Mouse (Mus musculus) gastrocnemius, postnatal 10 days (tissue): ENCODE measurements at regions not wholly inside any gene's neighbourhood (a gene's known extent, or its start where the extent isn't known, plus 50 kb on each side); places are given as distances from the start of the nearest gene placed in this dataset.

Source experiments
- DNase-seq: peaks from one replicate; pipeline ENCODE4 v3.0.0; 2021; ENCODE audit warnings: mixed read lengths

- DNase-seq = no peak
These were observed 606.3 kb upstream of the Dmac1 start for GRCm38 (mm10) chr4:75884371-75884770.

DNA sequence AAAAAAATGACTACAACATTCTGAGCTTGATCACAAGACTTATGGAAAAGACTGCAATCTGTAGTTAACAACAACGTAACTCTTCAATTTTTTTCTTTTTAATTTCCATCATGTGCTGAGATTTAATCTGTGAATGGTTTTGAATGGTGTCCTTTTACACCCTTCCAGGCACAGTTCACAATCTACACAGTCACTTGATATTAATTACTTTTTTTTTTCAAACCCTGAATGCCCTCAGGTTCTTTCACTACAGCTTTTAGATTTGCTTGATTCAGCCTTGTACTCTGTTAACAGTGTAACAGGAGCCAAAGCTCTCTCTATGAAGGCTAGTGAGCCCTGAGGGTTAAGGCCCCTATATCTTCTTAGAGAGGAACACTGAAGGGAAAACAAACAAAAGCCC, 591.7 kb upstream of the Dmac1 start:
- no peak for DNase-seq

GRCm38 (mm10) chr4:75861076-75861475, 583.0 kb upstream of the Dmac1 start:
- DNase-seq = no peak

DNA sequence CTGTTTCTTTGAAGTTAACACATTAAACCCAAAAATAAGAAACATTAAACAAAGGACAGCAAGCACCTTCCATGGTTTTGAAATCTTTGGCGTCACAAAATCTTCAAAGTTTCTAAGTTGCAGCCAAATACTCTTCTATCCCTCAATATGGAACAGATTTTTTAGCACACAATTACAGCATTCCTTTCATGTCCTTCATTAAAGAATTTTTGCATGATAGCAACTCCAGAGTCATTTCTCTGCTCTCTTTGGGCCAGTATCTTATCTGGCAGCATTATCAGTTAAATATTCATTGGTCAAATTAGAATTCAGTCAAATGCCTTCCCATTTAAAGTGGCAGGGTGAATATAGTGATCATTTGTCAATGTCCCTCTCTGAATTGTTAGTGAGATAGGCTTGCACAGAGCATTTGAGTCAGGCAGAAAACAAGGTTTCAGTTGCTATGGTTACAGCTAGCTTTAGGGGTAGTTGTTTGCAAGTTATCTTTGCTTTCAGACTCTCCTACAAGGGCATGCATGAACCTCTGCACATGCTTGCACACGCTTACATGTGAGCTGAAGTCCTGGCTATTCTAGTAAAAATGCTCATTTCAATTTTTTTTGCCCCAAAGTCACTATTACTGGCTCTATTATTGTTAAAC, 579.8 kb upstream of the Dmac1 start:
- no peak for DNase-seq

DNA sequence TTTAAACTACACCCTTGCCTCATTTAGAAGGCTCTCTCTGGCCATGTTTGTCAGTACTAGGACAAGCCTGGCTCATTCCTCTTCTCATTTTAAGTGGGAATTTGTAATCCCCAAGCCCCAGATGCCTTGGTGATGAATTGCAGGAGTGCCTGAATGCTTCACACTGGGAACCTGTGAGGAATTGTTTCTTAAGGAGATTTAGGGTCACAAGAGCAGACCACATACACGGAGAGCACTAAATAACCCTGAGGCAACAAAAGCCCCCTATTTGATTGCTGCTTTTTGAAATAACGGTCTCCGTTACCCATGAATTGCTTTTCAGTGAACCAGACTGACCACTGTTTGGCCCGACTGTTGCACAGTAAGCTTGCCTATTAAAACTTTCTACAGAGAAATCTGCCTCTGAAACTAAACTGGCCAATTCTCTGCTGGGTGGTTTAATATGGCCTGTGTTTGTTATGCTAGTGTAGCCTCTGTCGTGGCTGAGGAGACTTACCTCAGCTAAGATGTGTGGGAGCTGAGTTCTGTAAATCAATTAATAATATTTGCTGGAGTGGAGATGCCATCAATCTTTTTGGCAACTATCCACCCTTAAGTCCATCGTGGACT, 577.7 kb upstream of the Dmac1 start:
- DNase-seq = no peak

DNA sequence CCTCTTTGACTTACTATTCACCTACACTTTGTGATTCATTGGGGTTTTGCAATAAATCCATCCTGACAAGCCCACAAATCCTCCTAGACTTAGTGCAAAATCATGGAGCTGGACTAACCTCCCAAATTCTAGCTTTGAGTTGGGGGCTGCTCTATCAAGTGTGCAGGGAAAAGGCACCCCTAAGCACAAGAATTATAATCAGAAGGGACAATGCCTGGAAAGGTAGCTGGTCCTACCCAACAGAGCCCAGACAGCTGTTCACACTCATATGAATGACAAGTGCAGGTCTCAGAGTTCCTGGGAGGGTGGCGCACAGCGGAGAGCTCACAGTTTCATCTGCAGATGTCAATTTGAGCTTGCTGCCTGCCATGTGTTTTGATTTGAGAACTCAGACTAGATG, 572.2 kb upstream of the Dmac1 start:
- no peak for DNase-seq

- no peak for DNase-seq
These were observed 569.7 kb upstream of the Dmac1 start for GRCm38 (mm10) chr4:75847675-75848385.

- no peak for DNase-seq
These were observed 566.9 kb upstream of the Dmac1 start for GRCm38 (mm10) chr4:75845021-75845420.

GRCm38 (mm10) chr4:75838619-75839018, 560.5 kb upstream of the Dmac1 start:
- no peak for DNase-seq

GRCm38 (mm10) chr4:75827082-75827711, 549.1 kb upstream of the Dmac1 start:
- no peak for DNase-seq

DNA sequence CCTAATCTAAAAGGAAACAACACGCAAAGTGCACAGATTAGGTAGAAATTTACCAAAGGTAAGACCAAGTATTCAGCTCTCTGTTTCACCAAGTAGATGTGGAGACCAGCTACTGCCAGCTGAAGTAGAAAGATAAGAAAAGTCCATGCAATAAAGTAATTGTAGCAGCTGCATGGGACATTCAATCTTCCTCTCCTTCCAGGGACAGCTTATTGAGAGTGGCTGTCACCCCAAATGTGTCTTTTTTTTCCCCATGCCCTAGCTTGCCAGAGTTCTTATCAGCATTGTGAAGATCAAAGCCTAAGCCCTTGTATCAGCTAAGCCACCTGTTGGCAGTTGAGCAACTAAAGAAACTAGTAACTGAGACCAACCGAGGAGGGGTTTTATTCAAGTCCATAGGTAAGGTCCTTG, 541.1 kb upstream of the Dmac1 start:
- DNase-seq = no peak

DNA sequence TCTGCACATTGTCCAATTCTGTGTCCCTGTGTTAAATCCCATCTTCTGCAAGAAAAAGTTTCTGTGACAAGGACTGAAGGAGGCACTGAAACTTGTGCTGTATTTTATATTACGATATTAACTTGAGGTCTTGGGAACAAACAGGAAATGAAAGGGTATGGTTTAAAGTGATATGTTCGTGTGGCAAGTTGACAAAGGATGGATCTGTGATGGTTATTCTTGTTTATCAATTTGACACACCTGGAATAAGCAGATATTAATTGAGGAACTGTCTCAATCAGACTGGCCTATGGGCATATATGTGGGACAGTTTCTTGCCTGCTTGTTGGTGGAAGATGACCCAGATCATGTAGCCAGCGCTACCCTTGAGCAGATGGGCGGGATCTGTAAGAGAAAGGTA, 537.9 kb upstream of the Dmac1 start:
- no peak for DNase-seq

GRCm38 (mm10) chr4:75812266-75812665, 534.2 kb upstream of the Dmac1 start:
- no peak for DNase-seq

DNA sequence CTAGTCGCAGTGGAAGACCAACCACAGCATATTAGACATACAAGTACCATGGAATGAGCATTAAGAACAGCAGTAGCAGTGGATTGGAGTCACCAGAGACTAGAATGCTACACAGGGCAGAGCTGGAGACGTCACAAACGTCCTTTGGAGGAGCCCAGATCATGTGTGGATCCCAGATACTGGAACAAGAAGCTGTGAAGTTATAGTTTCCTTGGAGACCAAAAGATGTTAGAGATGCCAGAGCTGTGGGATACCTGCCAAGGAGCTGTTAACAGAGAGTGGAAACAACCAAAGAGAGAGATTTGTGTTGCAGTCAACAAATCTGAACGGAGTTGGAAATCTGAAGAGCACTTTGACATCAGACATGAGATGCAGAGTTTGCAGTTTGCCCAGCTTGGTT, 523.8 kb upstream of the Dmac1 start:
- DNase-seq = no peak

- no peak for DNase-seq
These were observed 523.1 kb upstream of the Dmac1 start for GRCm38 (mm10) chr4:75801156-75801555.

DNA sequence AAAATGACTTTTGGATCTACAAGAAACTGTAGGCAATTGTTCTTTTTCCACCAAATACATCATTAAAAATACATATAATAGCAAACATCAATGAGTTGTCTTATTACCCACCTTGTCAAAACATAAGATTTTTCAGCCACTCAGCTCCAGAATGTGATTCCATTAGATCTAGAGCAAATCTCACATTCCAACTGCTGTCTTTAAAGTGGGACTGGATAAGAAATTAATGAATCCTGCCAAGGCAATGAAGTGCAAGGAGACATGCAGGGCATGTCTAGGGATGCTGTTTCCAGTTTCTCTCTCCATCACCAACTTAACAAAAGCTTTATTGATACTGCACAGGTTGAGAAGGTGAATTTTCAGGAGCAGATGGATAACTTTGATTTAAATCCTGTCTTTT, 513.7 kb upstream of the Dmac1 start:
- no peak for DNase-seq

DNA sequence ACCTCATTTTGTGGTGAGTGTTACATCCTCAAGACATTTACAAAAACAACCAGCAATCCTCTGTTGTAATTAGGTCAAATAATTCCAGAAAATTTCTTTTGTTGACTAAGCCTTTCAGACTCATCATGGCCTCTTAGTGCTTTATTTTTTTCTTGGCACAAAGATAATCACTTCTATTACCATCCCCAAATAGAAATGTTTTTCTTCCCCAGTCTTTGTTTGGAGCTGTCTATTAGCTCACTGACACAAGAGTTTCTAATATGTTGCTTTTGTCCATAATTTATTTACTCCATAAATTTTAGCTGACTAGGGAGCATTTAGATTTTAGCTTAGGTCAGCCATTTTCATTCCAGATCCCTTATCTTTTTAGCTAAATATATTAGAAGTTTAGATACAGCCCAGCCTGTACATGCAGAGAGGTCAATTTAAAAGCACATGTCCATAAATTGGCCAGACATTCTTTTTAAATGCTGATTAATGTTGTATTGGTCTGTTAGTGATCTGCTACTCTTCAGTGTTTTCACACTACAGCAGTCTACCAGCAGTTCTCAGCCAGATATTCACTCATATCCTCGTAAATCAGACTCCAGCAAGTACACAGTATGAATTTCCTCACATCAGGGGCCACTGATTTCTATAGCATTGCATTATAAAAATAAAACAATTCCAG, 513.0 kb upstream of the Dmac1 start:
- no peak for DNase-seq

GRCm38 (mm10) chr4:75787405-75787804, 509.3 kb upstream of the Dmac1 start:
- no peak for DNase-seq

- no peak for DNase-seq
These were observed 508.3 kb upstream of the Dmac1 start for GRCm38 (mm10) chr4:75786391-75786790.

GRCm38 (mm10) chr4:75779492-75779891, 501.4 kb upstream of the Dmac1 start:
- DNase-seq = no peak

GRCm38 (mm10) chr4:75764141-75764540, 486.0 kb upstream of the Dmac1 start:
- DNase-seq = no peak

GRCm38 (mm10) chr4:75744605-75745004, 466.5 kb upstream of the Dmac1 start:
- no peak for DNase-seq

DNA sequence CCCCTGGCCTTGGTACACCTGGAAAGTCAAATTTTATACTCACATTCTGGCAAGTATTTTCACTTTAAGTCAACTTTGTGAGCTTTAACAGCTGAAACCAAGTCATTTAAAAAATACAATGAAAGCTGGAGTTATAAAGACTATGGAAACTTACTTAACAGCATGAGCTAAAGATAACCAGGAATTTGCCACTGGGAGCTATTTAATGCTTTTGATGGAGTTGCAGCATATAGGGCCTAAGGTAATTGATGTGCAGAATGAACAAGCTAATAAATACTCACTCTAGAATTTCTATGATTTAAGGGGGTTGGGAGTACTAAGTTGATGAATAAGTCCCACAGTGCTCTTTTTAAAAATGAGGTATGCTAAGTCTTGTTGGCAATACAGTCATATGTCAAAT, 463.5 kb upstream of the Dmac1 start:
- no peak for DNase-seq
